Mouse (Mus musculus) kidney, adult 11 months (tissue): ENCODE data around the gene Nav2.

Source experiments
- DNase-seq: peaks from one replicate; pipeline ENCODE4 v3.0.0; 2022

Nav2 gene

GRCm38 (mm10) chr7:49589635-49590034 lies 681.1 kb downstream of the Nav2 start:
- DNase-seq = no peak

- no peak for DNase-seq
These were observed 689.3 kb downstream of the Nav2 start for GRCm38 (mm10) chr7:49597776-49598175.

GRCm38 (mm10) chr7:49598225-49598624 lies 689.7 kb downstream of the Nav2 start:
- no peak for DNase-seq

GRCm38 (mm10) chr7:49599950-49600349 lies 691.4 kb downstream of the Nav2 start:
- DNase-seq = no peak

GRCm38 (mm10) chr7:49601191-49601975 lies 692.9 kb downstream of the Nav2 start:
- peak; percentile 37 for DNase-seq

- no peak for DNase-seq
These were observed 695.7 kb downstream of the Nav2 start for GRCm38 (mm10) chr7:49604244-49604643.

- DNase-seq = peak; percentile 65
These were observed 696.7 kb downstream of the Nav2 start for GRCm38 (mm10) chr7:49604965-49605795.

GRCm38 (mm10) chr7:49616258-49616735 lies 707.8 kb downstream of the Nav2 start:
- DNase-seq = no peak

GRCm38 (mm10) chr7:49617087-49617486 lies 708.6 kb downstream of the Nav2 start:
- DNase-seq = no peak

GRCm38 (mm10) chr7:49620160-49620559 lies 711.6 kb downstream of the Nav2 start:
- DNase-seq = no peak

GRCm38 (mm10) chr7:49631885-49632284 lies 723.4 kb downstream of the Nav2 start:
- DNase-seq = no peak

GRCm38 (mm10) chr7:49632391-49632790 lies 723.9 kb downstream of the Nav2 start:
- no peak for DNase-seq

GRCm38 (mm10) chr7:49633375-49633956 lies 725.0 kb downstream of the Nav2 start:
- no peak for DNase-seq

- no peak for DNase-seq
These were observed 726.0 kb downstream of the Nav2 start for GRCm38 (mm10) chr7:49634291-49635073.

- no peak for DNase-seq
These were observed 726.6 kb downstream of the Nav2 start for GRCm38 (mm10) chr7:49635074-49635621.

GRCm38 (mm10) chr7:49635971-49636370 lies 727.5 kb downstream of the Nav2 start:
- no peak for DNase-seq

GRCm38 (mm10) chr7:49636491-49637115 lies 728.1 kb downstream of the Nav2 start, which contains the start of gene Dbx1:
Dbx1 (minus strand) TSS chr7:49636849.
- DNase-seq = no peak

- DNase-seq = no peak
These were observed 728.8 kb downstream of the Nav2 start for GRCm38 (mm10) chr7:49637281-49637680.

GRCm38 (mm10) chr7:49637851-49638663 lies 729.5 kb downstream of the Nav2 start:
- no peak for DNase-seq

- DNase-seq = no peak
These were observed 730.6 kb downstream of the Nav2 start for GRCm38 (mm10) chr7:49638941-49639776.
